Mouse (Mus musculus) kidney, embryonic 16.5 days (tissue): Measurements from ENCODE around the gene Rheb. TPM values are rescaled to one million over a fixed set of nuclear protein-coding genes. Genes with fewer than 3 reads are reported as not detected.
"Not testable (repeated sequence)": the region's sequence is repeated elsewhere in the genome, so short reads cannot be mapped to it uniquely, and the experiment has no call there.

ENCODE experiments used
- ATAC-seq: fragments of 200-750 bp; cut with Nextera tagmentation; 2 replicates; pipeline ENCODE4 v1.8.0; 2017; ENCODE audit warnings: moderate TSS enrichment; ENCODE audit not compliant: low FRiP score, low TSS enrichment
- H3K27ac ChIP-seq: fragments of 300-500 bp; sonication (generic); 2 replicates; pipeline ENCODE4 v1.5.1; 2014; ENCODE audit warnings: low read length
- H3K27me3 ChIP-seq: fragments of 300-500 bp; sonication (generic); 2 replicates; pipeline ENCODE4 v1.6.1; 2014; ENCODE audit warnings: low read length, control low read depth, mixed read lengths; ENCODE audit not compliant: insufficient read depth
- H3K36me3 ChIP-seq: fragments of 300-500 bp; sonication (generic); 2 replicates; pipeline ENCODE4 v1.6.1; 2014; ENCODE audit warnings: low read length, control low read depth, mixed read lengths; ENCODE audit not compliant: insufficient read depth
- H3K4me1 ChIP-seq: fragments of 300-500 bp; sonication (generic); 2 replicates; pipeline ENCODE4 v1.6.1; 2014; ENCODE audit warnings: low read length, control low read depth, mixed read lengths; ENCODE audit not compliant: insufficient read depth
- H3K4me2 ChIP-seq: fragments of 300-500 bp; sonication (generic); replicated peaks from 2 replicates; pipeline ENCODE4 v1.6.1; 2014; ENCODE audit warnings: low read depth, low read length
- H3K4me3 ChIP-seq: fragments of 300-500 bp; sonication (generic); 2 replicates; pipeline ENCODE4 v1.5.1; 2014; ENCODE audit warnings: mild to moderate bottlenecking, low read length
- H3K9ac ChIP-seq: fragments of 300-500 bp; sonication (generic); replicated peaks from 2 replicates; pipeline ENCODE4 v1.6.1; 2014; ENCODE audit warnings: low read length
- H3K9me3 ChIP-seq: fragments of 300-500 bp; sonication (generic); 2 replicates; pipeline ENCODE4 v1.6.1; 2016; ENCODE audit warnings: low read length, control low read depth
- WGBS: fragments of 180-500 bp; shearing (Covaris S2); extraction: QIAGEN DNeasy Blood & Tissue Kit; methylation state at CpG from one replicate; pipeline ENCODE4 v1.1.7; 2014; 5-methylcytosine and 5-hydroxymethylcytosine counted together
- polyA plus RNA-seq: library from polyadenylated mRNA; unstranded; fragments of >200 nt; fragmentation: Nextera tagmentation; extraction: Ambion mirVana; gene quantifications from 2 replicates; pipeline ENCODE4 v1.2.1, GENCODE M21; 2015

The Rheb gene
- polyA plus RNA-seq, 1 experiment from 2014 or later = 209 TPM

- H3K4me2 ChIP-seq = no peak overlapping the region
- H3K36me3 ChIP-seq = peaks cover 16% of the 10 kb centered on the region; the same call in 1 of the 2 replicates
- H3K27ac ChIP-seq = no peak overlapping the region
- H3K27me3 ChIP-seq = no peaks in the 10 kb centered on the region
- no peak overlapping the region for H3K4me3 ChIP-seq
- 87% methylated on average over 12 of the region's 12 CpGs for WGBS
- no peaks in the 10 kb centered on the region for H3K4me1 ChIP-seq
- no peak for ATAC-seq
- H3K9me3 ChIP-seq = no peaks in the 10 kb centered on the region; the same call in 1 of the 2 replicates
- H3K9ac ChIP-seq = no peak overlapping the region
Measured at GRCm38 (mm10) chr5:24871276-24871675, 28.9 kb upstream of the Rheb start.

GRCm38 (mm10) chr5:24869796-24870289 lies 27.4 kb upstream of the Rheb start:
- H3K27me3 ChIP-seq = no peaks in the 10 kb centered on the region

DNA sequence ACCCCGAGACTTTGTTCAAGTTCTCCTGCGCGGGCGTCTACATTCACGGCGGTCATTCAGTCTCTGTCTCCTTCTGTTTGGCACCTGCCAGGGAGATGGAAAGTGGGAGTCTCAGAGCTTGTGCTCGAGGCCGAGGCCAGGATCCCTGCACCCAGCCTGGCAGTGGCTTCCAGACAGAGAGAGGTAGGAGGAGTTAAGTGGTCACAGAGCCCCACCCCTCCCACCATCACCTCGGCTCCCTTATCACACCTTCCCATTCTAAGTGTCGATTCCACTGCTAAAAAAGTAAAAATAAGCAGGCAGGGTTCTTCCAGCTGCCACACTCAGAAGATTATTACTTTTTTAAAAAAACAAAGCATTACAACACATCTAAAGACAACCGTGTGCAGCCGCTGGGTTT lies 21.4 kb upstream of the Rheb start:
- H3K4me1 ChIP-seq = no peaks in the 10 kb centered on the region
- peaks cover 30% of the 10 kb centered on the region for H3K36me3 ChIP-seq
- H3K4me3 ChIP-seq = no peak overlapping the region
- H3K4me2 ChIP-seq = no peak overlapping the region
- no peaks in the 10 kb centered on the region for H3K27me3 ChIP-seq
- H3K9ac ChIP-seq = no peak overlapping the region
- H3K9me3 ChIP-seq = no peaks in the 10 kb centered on the region; the same call in 1 of the 2 replicates
- H3K27ac ChIP-seq = no peak overlapping the region
- WGBS = 71% methylated on average over 12 of the region's 12 CpGs
- ATAC-seq = no peak

More at GRCm38 (mm10) chr5:24869796-24870289, 27.4 kb upstream of the Rheb start:
- no peaks in the 10 kb centered on the region for H3K4me1 ChIP-seq
- peaks cover 19% of the 10 kb centered on the region; the same call in 1 of the 2 replicates for H3K36me3 ChIP-seq
- WGBS = 72% methylated on average over 11 of the region's 11 CpGs
- H3K9ac ChIP-seq = no peak overlapping the region
- H3K4me3 ChIP-seq = no peak overlapping the region
- no peak overlapping the region for H3K27ac ChIP-seq
- no peak overlapping the region for H3K4me2 ChIP-seq
- H3K9me3 ChIP-seq = no peaks in the 10 kb centered on the region; the same call in 1 of the 2 replicates
- ATAC-seq = no peak

GRCm38 (mm10) chr5:24861449-24861930 lies 19.1 kb upstream of the Rheb start:
- WGBS = 90% methylated on average over 9 of the region's 9 CpGs
- H3K27me3 ChIP-seq = no peaks in the 10 kb centered on the region
- H3K36me3 ChIP-seq = peaks cover 16% of the 10 kb centered on the region
- no peak overlapping the region for H3K27ac ChIP-seq
- H3K9ac ChIP-seq = no peak overlapping the region
- H3K4me1 ChIP-seq = no peaks in the 10 kb centered on the region
- no peak for ATAC-seq
- no peak overlapping the region for H3K4me3 ChIP-seq
- no peaks in the 10 kb centered on the region; the same call in 1 of the 2 replicates for H3K9me3 ChIP-seq
- no peak overlapping the region for H3K4me2 ChIP-seq

GRCm38 (mm10) chr5:24860635-24861448 lies 18.4 kb upstream of the Rheb start:
- no peak for ATAC-seq
- H3K9ac ChIP-seq = no peak overlapping the region
- 81% methylated on average over 13 of the region's 13 CpGs for WGBS
- peaks cover 11% of the 10 kb centered on the region for H3K36me3 ChIP-seq
- H3K4me2 ChIP-seq = no peak overlapping the region
- no peak overlapping the region for H3K27ac ChIP-seq
- no peaks in the 10 kb centered on the region for H3K4me1 ChIP-seq
- no peaks in the 10 kb centered on the region for H3K27me3 ChIP-seq
- H3K9me3 ChIP-seq = no peaks in the 10 kb centered on the region; the same call in 1 of the 2 replicates
- H3K4me3 ChIP-seq = no peak overlapping the region

- Histone ChIP-seq H3K9ac (no peak overlapping the region), H3K36me3 (peaks cover 11% of the 10 kb centered on the region), H3K27ac (no peak overlapping the region), H3K27me3 (no peaks in the 10 kb centered on the region), H3K9me3 (no peaks in the 10 kb centered on the region; the same call in 1 of the 2 replicates), H3K4me2 (no peak overlapping the region), H3K4me3 (no peak overlapping the region), H3K4me1 (no peaks in the 10 kb centered on the region)
- ATAC-seq = no peak
- 76% methylated on average over 3 of the region's 3 CpGs for WGBS
Measured at GRCm38 (mm10) chr5:24859771-24860540, 17.5 kb upstream of the Rheb start.

DNA sequence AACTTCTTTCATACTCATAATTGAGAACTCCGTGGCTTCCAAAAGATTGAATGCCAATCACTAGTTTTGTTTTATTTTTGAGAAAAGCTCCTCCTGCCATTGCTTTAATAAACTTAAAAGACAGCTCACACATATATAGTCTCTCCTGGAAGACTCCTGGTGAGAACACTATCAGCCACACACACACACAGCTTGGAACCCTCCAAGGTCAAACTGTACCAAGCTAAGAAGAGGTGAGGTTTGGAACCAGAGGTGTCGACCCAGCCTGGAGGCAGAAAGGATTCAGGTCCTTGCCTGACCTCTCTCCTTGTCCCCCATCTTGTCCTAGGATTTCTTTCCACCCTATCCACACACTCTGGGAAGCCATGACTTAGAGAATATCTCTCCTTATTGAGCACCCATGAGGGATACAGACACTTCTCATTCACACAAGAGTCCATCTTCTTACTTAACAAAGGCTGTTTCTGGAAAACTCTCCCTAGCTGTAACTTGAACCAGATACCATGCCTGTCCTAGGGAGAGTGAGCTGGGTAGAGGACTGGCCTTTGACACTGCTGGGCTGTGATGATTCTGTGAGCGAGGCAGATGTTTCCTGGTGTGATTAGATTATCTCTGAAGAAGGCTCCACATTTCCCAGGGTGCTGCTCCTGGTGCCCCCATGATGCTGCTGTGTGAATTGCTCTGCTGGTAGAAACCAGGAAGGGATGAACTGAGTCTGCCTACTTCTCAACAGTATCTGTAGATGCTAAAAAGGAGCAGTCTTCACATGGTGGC lies 12.6 kb upstream of the Rheb start:
- H3K9ac ChIP-seq = no peak overlapping the region

DNA sequence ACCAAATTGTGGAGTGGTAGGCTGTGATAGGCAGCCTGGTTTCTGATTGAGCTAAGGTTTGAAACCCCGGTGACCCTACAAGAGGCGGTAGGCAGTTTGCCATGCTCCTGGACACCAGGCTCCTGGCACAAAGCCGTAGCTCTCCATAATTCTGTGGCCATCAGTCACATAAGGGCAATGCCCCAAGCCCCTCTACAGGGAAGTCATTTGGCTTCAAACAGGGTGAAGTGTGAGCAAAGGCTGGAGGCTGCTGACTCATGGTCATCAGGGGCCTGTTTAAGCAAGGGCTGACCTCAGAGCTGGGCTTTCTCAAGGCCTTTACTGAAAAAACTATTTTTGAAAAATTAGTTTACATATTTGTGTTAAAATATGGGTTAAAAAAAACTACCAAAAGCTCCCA lies 11.8 kb upstream of the Rheb start:
- Histone ChIP-seq H3K36me3 (no peaks in the 10 kb centered on the region), H3K9ac (no peak overlapping the region), H3K27me3 (no peaks in the 10 kb centered on the region), H3K9me3 (no peaks in the 10 kb centered on the region; the same call in 1 of the 2 replicates), H3K27ac (no peak overlapping the region), H3K4me1 (no peaks in the 10 kb centered on the region), H3K4me2 (no peak overlapping the region), H3K4me3 (no peak overlapping the region)
- 92% methylated on average over 3 of the region's 3 CpGs for WGBS
- ATAC-seq = no peak

More for the DNA sequence above, 12.6 kb upstream of the Rheb start:
- H3K4me2 ChIP-seq = no peak overlapping the region
- no peaks in the 10 kb centered on the region for H3K36me3 ChIP-seq
- no peaks in the 10 kb centered on the region for H3K27me3 ChIP-seq
- no peaks in the 10 kb centered on the region for H3K4me1 ChIP-seq
- no peak for ATAC-seq
- H3K9me3 ChIP-seq = no peaks in the 10 kb centered on the region; the same call in 1 of the 2 replicates
- 54% methylated on average over 3 of the region's 3 CpGs for WGBS
- no peak overlapping the region for H3K27ac ChIP-seq
- no peak overlapping the region for H3K4me3 ChIP-seq

DNA sequence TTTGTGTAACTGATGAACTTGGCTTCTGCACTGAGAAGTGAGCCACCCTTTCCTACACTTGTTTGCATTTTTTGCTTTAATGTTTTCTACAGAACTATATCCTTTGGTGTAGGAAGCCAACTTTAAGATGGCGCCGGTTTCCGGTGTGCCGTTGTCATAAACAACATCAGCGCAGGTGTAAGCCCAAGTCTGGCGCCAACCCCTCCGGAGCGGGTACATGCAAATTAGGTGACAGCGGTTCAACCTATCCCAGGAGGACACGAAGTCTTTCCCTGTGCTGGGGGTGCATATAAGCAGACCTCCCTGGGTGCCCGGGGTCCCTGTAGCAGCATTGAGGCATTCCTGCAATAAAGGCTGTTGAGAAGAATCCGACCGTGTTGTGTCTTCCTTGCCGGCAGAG lies 5.8 kb upstream of the Rheb start:
- H3K4me2 ChIP-seq, H3K9me3 ChIP-seq, H3K36me3 ChIP-seq, ATAC-seq, H3K4me1 ChIP-seq, H3K9ac ChIP-seq, H3K4me3 ChIP-seq, H3K27me3 ChIP-seq, H3K27ac ChIP-seq: not testable (repeated sequence)
- 87% methylated on average over 14 of the region's 14 CpGs for WGBS
